Mouse (Mus musculus): Measurements from ENCODE around the gene Ninj2. TPM values are rescaled to one million over a fixed set of nuclear protein-coding genes. Genes with fewer than 3 reads are reported as not detected.

Gene Ninj2
- polyA plus RNA-seq, 2 experiments: 1.7 to 1.9 TPM

DNA sequence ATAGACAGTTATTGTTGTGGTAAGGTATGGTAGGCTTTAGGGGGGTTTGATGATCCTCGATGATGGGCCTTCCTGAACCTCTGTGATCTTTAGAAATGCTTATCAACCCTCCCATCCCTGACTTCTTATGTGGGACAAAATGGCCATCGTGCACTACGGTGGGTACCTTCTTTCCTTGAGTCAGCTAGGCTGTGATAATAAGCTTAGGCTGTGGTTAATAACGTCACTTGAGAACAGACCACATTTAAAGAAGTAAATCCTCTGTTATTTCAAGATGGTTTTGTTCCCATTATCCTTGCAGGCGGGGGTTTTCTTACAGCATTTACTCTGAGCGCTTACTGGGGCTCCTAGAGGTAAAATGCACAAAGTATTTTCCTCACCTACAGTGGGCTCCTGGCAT, 8.8 kb downstream of the Ninj2 start:
- TF ChIP-seq POLR2A (IDR thresholded peaks at IDR 0.05; ENCODE audit: borderline replicate concordance, extremely low read depth, insufficient read depth, insufficient read length): no peak
- no peaks in the 10 kb centered on the region for H3K9me3 ChIP-seq (ENCODE audit: control insufficient read depth, low read length)
- WGBS: 81% methylated on average over 6 of the region's 6 CpGs

DNA sequence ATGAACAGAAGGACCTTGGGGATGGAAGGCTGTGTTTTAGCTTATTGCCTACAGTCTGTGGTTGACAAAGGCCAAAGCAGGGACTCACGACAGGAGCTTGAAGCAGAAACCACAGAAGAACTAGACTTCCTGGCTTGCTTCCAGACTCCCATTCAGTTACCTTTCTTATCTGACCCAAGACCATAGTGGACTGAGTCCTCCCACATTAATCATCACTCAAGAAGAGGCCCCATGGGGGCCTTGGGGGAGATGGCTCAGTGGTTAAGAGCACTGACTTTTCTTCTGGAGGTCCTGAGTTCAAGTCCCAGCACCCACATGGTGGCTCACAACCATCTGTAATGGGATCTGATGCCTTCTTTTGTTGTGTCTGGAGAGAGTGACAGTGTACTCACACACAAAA, 10.0 kb downstream of the Ninj2 start:
- TF ChIP-seq POLR2A (IDR thresholded peaks at IDR 0.05; ENCODE audit: borderline replicate concordance, extremely low read depth, insufficient read depth, insufficient read length): no peak
- H3K27me3 ChIP-seq (ENCODE audit: control insufficient read depth, insufficient read depth, low read length): no peaks in the 10 kb centered on the region
- 44% methylated on average over 1 of the region's 1 CpGs for whole genome bisulfite sequencing
- H3K36me3 ChIP-seq (ENCODE audit: control insufficient read depth, insufficient read depth, low read length): no peaks in the 10 kb centered on the region
- H3K9ac ChIP-seq (ENCODE audit: low read depth, low read length, severe bottlenecking): no peak overlapping the region
- no peak for DNase-seq (ENCODE audit: low spot score)
- no peaks in the 10 kb centered on the region for H3K4me1 ChIP-seq (ENCODE audit: control insufficient read depth, insufficient read depth, low read length)
- H3K9me3 ChIP-seq (ENCODE audit: control insufficient read depth, low read length): no peaks in the 10 kb centered on the region
- no peak overlapping the region for H3K4me3 ChIP-seq (replicated peaks; ENCODE audit: low read length)
- no peak overlapping the region for H3K4me2 ChIP-seq (replicated peaks; ENCODE audit: low read depth, low read length, severe bottlenecking)
- ATAC-seq (ENCODE audit: low FRiP score, low read depth): no peak
- no peak overlapping the region for H3K27ac ChIP-seq (replicated peaks; ENCODE audit: low read depth, low read length)

More for the DNA sequence above, 8.8 kb downstream of the Ninj2 start:
- no peak for ATAC-seq (ENCODE audit: low FRiP score, low read depth)
- Histone ChIP-seq H3K4me1 (ENCODE audit: control insufficient read depth, insufficient read depth, low read length) (no peaks in the 10 kb centered on the region), H3K36me3 (ENCODE audit: control insufficient read depth, insufficient read depth, low read length) (no peaks in the 10 kb centered on the region), H3K4me2 (replicated peaks; ENCODE audit: low read depth, low read length, severe bottlenecking) (no peak overlapping the region), H3K27ac (replicated peaks; ENCODE audit: low read depth, low read length) (no peak overlapping the region), H3K4me3 (replicated peaks; ENCODE audit: low read length) (no peak overlapping the region), H3K9ac (ENCODE audit: low read depth, low read length, severe bottlenecking) (no peak overlapping the region), H3K27me3 (ENCODE audit: control insufficient read depth, insufficient read depth, low read length) (no peaks in the 10 kb centered on the region)
- DNase-seq (ENCODE audit: low spot score): no peak

DNA sequence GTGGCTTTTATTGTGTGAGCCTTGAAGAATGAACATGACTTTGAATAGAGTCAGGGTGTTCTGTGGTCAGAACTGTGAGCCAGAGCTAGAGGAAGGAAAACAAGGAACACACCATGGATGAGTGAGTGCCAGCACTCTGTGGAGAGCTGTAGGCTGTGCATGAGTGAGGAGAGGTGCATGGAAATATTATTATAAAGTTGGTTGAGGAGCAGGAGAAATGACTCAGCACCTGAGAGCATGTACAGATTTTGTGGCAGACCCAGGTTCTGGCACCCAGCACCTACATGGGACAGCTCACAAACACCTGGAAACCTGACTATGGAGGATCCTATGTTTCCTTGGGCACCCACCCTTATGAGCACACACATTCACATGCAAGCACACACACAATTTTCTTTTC, 11.9 kb downstream of the Ninj2 start:
- Histone ChIP-seq H3K4me2 (replicated peaks; ENCODE audit: low read depth, low read length, severe bottlenecking) (no peak overlapping the region), H3K27ac (replicated peaks; ENCODE audit: low read depth, low read length) (no peak overlapping the region), H3K9ac (ENCODE audit: low read depth, low read length, severe bottlenecking) (no peak overlapping the region), H3K4me3 (replicated peaks; ENCODE audit: low read length) (no peak overlapping the region), H3K27me3 (ENCODE audit: control insufficient read depth, insufficient read depth, low read length) (no peaks in the 10 kb centered on the region), H3K36me3 (ENCODE audit: control insufficient read depth, insufficient read depth, low read length) (no peaks in the 10 kb centered on the region), H3K4me1 (ENCODE audit: control insufficient read depth, insufficient read depth, low read length) (peaks cover 5% of the 10 kb centered on the region; the same call in 1 of the 2 replicates), H3K9me3 (ENCODE audit: control insufficient read depth, low read length) (no peaks in the 10 kb centered on the region)
- no peak for DNase-seq (ENCODE audit: low spot score)
- no peak for TF ChIP-seq POLR2A (IDR thresholded peaks at IDR 0.05; ENCODE audit: borderline replicate concordance, extremely low read depth, insufficient read depth, insufficient read length)
- ATAC-seq (ENCODE audit: low FRiP score, low read depth): no peak

DNA sequence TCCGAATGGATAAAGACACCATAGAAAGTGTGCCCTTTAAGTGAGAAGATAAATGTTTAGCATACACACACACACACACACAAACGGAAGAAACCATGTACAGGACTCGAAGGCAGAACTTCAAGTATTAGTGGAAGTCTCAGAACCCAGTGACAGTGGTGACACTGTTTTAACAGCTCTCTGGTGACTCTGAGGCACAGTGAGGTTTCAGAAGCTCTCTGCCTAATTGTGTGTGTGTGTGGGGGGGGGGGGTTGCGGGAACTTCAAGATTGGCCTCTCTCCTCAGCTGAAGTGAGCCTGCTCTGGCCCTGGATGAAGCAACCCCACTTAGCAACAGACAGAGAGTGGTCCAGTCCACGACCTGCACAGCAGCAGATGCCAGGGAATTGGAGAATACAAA, 14.4 kb downstream of the Ninj2 start:
- H3K9ac ChIP-seq (ENCODE audit: low read depth, low read length, severe bottlenecking): no peak overlapping the region
- 68% methylated on average over 5 of the region's 5 CpGs for WGBS
- no peak for TF ChIP-seq POLR2A (IDR thresholded peaks at IDR 0.05; ENCODE audit: borderline replicate concordance, extremely low read depth, insufficient read depth, insufficient read length)
- DNase-seq (ENCODE audit: low spot score): no peak
- no peak overlapping the region for H3K4me2 ChIP-seq (replicated peaks; ENCODE audit: low read depth, low read length, severe bottlenecking)
- H3K9me3 ChIP-seq (ENCODE audit: control insufficient read depth, low read length): no peaks in the 10 kb centered on the region
- H3K36me3 ChIP-seq (ENCODE audit: control insufficient read depth, insufficient read depth, low read length): no peaks in the 10 kb centered on the region
- H3K27ac ChIP-seq (replicated peaks; ENCODE audit: low read depth, low read length): no peak overlapping the region
- no peak overlapping the region for H3K4me3 ChIP-seq (replicated peaks; ENCODE audit: low read length)
- H3K27me3 ChIP-seq (ENCODE audit: control insufficient read depth, insufficient read depth, low read length): no peaks in the 10 kb centered on the region
- H3K4me1 ChIP-seq (ENCODE audit: control insufficient read depth, insufficient read depth, low read length): peaks cover 8% of the 10 kb centered on the region
- ATAC-seq (ENCODE audit: low FRiP score, low read depth): no peak

DNA sequence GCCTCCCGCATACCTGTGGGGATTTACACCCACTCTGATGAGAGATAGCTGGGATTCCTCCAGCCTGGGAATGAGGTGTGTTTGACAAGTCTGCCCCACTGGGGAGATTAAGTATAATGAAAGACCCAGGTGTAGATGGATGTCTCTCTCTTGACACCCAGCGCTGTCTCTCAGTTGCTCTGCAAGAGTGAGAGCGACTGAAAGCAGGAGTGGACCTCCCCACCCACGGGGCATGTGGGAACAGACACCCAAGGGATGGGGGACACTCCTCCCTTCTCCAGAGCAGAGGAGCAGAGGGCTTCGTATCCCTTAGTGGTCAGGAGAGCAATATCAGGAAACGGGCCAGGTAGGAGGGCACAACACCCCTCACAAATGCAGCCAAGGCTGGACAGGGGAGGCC, 14.9 kb downstream of the Ninj2 start:
- Histone ChIP-seq H3K4me3 (replicated peaks; ENCODE audit: low read length) (no peak overlapping the region), H3K4me1 (ENCODE audit: control insufficient read depth, insufficient read depth, low read length) (peaks cover 8% of the 10 kb centered on the region), H3K36me3 (ENCODE audit: control insufficient read depth, insufficient read depth, low read length) (no peaks in the 10 kb centered on the region), H3K27me3 (ENCODE audit: control insufficient read depth, insufficient read depth, low read length) (no peaks in the 10 kb centered on the region), H3K9ac (ENCODE audit: low read depth, low read length, severe bottlenecking) (no peak overlapping the region), H3K4me2 (replicated peaks; ENCODE audit: low read depth, low read length, severe bottlenecking) (no peak overlapping the region), H3K27ac (replicated peaks; ENCODE audit: low read depth, low read length) (no peak overlapping the region), H3K9me3 (ENCODE audit: control insufficient read depth, low read length) (no peaks in the 10 kb centered on the region)
- TF ChIP-seq POLR2A (IDR thresholded peaks at IDR 0.05; ENCODE audit: borderline replicate concordance, extremely low read depth, insufficient read depth, insufficient read length): no peak
- no peak for ATAC-seq (ENCODE audit: low FRiP score, low read depth)
- 60% methylated on average over 6 of the region's 6 CpGs for WGBS
- DNase-seq (ENCODE audit: low spot score): no peak

DNA sequence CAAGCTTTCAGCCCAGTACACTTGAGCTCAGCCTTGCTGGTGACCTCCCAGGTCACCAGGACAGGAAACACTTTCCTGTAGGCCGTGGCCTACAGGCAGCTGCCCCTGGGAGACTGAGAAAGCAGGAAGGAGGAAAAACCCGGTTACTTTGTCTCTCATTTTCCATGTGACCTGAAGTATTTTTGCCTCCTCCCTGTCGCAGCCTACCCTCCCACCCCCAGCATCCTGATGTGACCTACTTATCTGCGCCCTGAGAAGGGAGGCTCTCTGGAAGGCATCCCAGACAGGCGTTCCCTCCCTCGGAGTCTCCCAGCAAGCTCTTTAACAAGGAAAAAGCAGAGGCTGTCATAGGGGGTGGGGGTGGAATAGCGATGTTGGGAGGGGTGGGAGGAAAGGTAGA, 16.0 kb downstream of the Ninj2 start:
- H3K27ac ChIP-seq (replicated peaks; ENCODE audit: low read depth, low read length): no peak overlapping the region
- no peak for ATAC-seq (ENCODE audit: low FRiP score, low read depth)
- no peak overlapping the region for H3K9ac ChIP-seq (ENCODE audit: low read depth, low read length, severe bottlenecking)
- no peaks in the 10 kb centered on the region for H3K9me3 ChIP-seq (ENCODE audit: control insufficient read depth, low read length)
- no peak overlapping the region for H3K4me2 ChIP-seq (replicated peaks; ENCODE audit: low read depth, low read length, severe bottlenecking)
- H3K4me1 ChIP-seq (ENCODE audit: control insufficient read depth, insufficient read depth, low read length): peaks cover 9% of the 10 kb centered on the region
- WGBS: 21% methylated on average over 7 of the region's 7 CpGs
- peak; percentile 48 for DNase-seq (ENCODE audit: low spot score)
- H3K27me3 ChIP-seq (ENCODE audit: control insufficient read depth, insufficient read depth, low read length): no peaks in the 10 kb centered on the region
- no peaks in the 10 kb centered on the region for H3K36me3 ChIP-seq (ENCODE audit: control insufficient read depth, insufficient read depth, low read length)
- H3K4me3 ChIP-seq (replicated peaks; ENCODE audit: low read length): no peak overlapping the region
- TF ChIP-seq POLR2A (IDR thresholded peaks at IDR 0.05; ENCODE audit: borderline replicate concordance, extremely low read depth, insufficient read depth, insufficient read length): no peak

Measured in limb, embryonic 14.5 days (tissue).